Mouse (Mus musculus): ENCODE data around the gene Tmem260. TPM values are rescaled to one million over a fixed set of nuclear protein-coding genes. Genes with fewer than 3 reads are reported as not detected.
"Not testable (repeated sequence)": the region's sequence is repeated elsewhere in the genome, so short reads cannot be mapped to it uniquely, and the experiment has no call there.

The Tmem260 gene
- polyA plus RNA-seq, 1 experiment from 2014 or later = 18.2 TPM

DNA sequence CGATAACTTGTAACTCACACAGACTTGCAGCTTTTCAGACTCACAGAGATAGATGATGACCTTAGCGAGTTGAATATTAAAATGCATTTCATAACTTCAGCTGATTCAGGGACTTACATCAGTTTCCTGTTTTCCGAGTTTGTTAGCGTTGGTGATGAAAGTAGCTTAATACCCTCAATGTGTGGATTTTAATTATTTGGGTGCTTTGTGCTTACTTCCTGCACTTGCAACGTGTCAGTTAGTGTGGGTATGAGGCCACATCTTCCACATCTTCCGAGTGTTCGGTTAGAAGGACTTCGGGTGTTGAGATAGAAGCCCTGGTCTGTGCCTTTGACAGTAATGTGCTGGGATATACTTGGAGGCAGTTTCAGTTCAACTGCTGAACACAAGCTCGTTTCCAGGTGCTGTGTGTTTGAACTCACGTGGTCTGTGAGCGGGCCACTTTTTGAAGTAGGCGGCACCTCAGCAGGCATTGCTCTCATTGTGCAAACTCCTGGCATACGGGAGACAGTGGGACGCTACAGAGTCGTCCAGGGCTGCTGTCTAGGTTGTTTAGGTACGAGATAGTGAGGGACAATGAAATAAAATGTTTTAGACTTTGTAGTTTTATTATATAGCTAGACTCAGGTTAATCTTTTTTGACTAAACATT lies 11.5 kb downstream of the Tmem260 start:
- Histone ChIP-seq H3K36me3 (ENCODE audit: inconsistent target) (no peaks in the 10 kb centered on the region), H3K27ac (peak overlapping the region; percentile 70), H3K79me2 (ENCODE audit: inconsistent target) (no peaks in the 10 kb centered on the region), H3K4me3 (ENCODE audit: inconsistent target) (no peak overlapping the region)
- 61% methylated on average over 16 of the region's 16 CpGs for WGBS (ENCODE audit: missing documents)

DNA sequence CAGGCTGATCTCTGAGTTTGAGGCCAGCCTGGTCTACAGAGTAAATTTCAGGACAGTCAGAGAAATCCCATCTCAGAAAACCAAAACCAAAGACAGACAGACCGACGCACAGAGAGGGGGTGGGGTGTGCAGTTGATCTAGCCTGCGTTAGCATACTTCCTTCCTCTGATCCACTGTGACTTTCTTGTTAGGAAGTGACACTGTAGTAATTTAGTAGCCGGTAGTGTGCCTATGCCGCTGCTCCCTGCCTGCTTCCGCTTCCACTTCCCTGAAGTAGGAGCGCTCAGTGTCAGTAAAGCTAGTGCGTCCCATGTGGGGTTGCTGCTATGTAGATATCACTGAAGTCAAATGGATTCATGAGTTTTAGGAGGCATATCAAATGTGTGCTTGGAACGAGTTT lies 13.0 kb downstream of the Tmem260 start:
- H3K27ac ChIP-seq = peak overlapping the region; percentile 70
- H3K36me3 ChIP-seq (ENCODE audit: inconsistent target) = no peaks in the 10 kb centered on the region
- 68% methylated on average over 9 of the region's 9 CpGs for WGBS (ENCODE audit: missing documents)
- H3K79me2 ChIP-seq (ENCODE audit: inconsistent target) = no peaks in the 10 kb centered on the region
- H3K4me3 ChIP-seq (ENCODE audit: inconsistent target) = no peak overlapping the region

DNA sequence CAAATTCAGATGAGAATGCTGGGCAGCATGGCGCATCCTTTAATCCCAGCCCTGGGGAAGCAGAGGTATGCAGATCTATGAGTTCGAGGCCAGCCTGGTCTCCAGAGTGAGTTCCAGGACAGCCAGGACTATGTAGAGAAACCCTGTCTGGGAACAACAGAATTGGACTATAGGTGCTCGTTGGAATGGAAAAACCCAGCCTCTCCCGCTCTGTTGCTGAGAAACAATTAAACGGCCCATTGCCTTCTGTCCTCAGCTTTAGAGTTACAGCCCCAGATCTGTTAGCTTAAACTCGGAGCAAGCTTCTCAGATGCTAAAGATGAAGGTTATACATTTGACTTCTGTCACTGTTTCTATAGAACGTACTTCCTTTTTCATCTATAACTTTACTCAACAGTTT lies 22.4 kb downstream of the Tmem260 start:
- H3K4me3 ChIP-seq (ENCODE audit: inconsistent target) = no peak overlapping the region
- peaks cover 5% of the 10 kb centered on the region; the same call in 1 of the 2 replicates for H3K36me3 ChIP-seq (ENCODE audit: inconsistent target)
- 92% methylated on average over 7 of the region's 7 CpGs for WGBS (ENCODE audit: missing documents)
- no peaks in the 10 kb centered on the region for H3K79me2 ChIP-seq (ENCODE audit: inconsistent target)
- H3K27ac ChIP-seq = no peak overlapping the region

DNA sequence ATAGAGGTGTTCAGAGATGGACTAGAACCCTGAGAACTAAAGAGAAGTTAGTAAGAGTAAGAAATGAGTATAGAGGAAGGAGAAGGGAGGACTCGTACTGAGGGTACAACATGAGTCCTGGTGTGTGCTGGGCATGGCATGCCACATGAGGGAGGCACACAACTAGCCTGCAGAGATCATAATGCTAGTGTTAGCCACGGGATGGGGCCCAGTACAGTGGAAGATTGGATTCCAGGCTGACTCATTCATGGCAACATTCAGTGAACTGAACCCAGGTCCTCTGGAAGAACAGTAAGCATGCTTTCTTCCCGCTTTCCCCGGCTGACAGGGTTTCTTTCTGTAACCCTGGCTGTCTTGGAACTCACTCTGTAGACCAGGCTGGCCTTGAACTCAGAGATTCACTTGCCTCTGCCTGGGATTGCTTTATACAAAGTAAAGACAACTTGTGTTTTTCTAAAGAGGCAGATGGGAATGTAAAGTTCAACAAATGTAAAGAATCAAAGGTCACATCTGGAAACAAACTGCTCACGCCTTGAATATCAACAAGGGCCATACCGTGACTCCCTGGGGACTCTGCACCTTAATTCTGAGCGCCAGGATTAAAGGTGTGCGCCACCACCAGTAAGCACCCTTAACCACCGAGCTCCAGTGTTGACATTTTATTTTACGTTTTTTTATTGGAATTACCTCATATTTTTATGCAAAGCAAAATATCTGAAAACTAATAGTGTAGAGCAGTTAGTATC lies 25.0 kb downstream of the Tmem260 start:
- Histone ChIP-seq H3K27ac (no peak overlapping the region), H3K79me2 (ENCODE audit: inconsistent target) (no peaks in the 10 kb centered on the region), H3K36me3 (ENCODE audit: inconsistent target) (peaks cover 5% of the 10 kb centered on the region; the same call in 1 of the 2 replicates), H3K4me3 (ENCODE audit: inconsistent target) (no peak overlapping the region)
- 98% methylated on average over 10 of the region's 10 CpGs for WGBS (ENCODE audit: missing documents)

DNA sequence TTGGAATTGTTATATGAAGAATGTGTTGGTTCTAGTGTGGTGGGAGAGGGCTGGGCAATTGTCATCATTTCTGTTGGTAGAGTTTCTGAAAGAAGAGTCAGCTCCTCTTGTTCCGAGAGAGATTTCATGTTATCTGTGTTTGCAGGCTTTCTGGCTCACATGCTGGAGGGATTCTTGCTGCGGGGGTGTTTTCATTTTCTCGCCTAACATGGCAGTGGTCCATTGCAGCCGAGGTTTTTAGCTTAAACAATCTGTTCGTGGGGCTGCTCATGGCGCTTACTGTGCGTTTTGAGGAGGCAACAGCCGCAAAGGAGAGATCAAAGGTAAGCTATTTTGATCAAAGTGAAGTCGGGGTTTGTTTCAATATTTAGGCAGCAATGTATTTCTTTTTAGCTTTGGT lies 26.3 kb downstream of the Tmem260 start:
- H3K27ac ChIP-seq = no peak overlapping the region
- peaks cover 11% of the 10 kb centered on the region; the same call in 1 of the 2 replicates for H3K36me3 ChIP-seq (ENCODE audit: inconsistent target)
- WGBS (ENCODE audit: missing documents) = 97% methylated on average over 9 of the region's 9 CpGs
- H3K4me3 ChIP-seq (ENCODE audit: inconsistent target) = no peak overlapping the region
- H3K79me2 ChIP-seq (ENCODE audit: inconsistent target) = no peaks in the 10 kb centered on the region

DNA sequence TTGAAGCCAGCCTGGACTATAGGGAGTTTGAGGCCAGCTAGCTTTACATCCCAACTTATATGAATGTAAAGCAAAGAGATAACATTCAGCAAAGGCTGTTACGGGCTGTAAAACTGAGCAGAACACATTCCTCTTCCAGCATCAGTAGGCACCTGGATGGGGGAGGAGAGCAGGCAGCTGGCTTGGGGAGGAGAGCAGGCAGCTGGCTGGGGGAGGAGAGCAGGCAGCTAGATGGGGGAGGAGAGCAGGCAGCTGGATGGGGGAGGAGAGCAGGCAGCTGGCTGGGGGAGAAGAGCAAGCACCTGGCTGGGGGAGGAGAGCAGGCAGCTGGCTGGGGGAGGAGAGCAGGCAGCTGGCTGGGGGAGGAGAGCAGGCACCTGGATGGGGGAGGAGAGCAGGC lies 29.4 kb downstream of the Tmem260 start:
- no peaks in the 10 kb centered on the region for H3K79me2 ChIP-seq (ENCODE audit: inconsistent target)
- no peak overlapping the region for H3K27ac ChIP-seq
- WGBS (ENCODE audit: missing documents) = 100% methylated on average over 1 of the region's 1 CpGs
- H3K4me3 ChIP-seq (ENCODE audit: inconsistent target) = no peak overlapping the region
- peaks cover 30% of the 10 kb centered on the region for H3K36me3 ChIP-seq (ENCODE audit: inconsistent target)

DNA sequence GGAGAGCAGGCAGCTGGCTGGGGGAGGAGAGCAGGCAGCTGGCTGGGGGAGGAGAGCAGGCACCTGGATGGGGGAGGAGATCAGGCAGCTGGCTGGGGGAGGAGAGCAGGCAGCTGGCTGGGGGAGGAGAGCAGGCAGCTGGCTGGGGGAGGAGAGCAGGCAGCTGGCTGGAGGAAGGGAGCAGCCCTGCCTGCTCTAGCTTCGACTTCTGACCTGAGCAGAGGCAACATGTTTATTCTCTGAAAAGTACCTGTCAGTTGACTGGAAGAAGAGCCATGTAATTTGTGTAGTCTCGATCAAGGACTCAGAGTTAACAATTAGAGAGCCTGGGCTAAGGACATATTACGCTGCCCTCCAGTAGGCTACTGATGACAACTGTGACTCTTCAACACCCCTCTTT lies 29.9 kb downstream of the Tmem260 start:
- 97% methylated on average over 3 of the region's 3 CpGs for WGBS (ENCODE audit: missing documents)
- not testable (repeated sequence) for H3K27ac ChIP-seq; H3K4me3 ChIP-seq (ENCODE audit: inconsistent target); H3K79me2 ChIP-seq (ENCODE audit: inconsistent target)
- H3K36me3 ChIP-seq (ENCODE audit: inconsistent target) = peaks cover 30% of the 10 kb centered on the region

DNA sequence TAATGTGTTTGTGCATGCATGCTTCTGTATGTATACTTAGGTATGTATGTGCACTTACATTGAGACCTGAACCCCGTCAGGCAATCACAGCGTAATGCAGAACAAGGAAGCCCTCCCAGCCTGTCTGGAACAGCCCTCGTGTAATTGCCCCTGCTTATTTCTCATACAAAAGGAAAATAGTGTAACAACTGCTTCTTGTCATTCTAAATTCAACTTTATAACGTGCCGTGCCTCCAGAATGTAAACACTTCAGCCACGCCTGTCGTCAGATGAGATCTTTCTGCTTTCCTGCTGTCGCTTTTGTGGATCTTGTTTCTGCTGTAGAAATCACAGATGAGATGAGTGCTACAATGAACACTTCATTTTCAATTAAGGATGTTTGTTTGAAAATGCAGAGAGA lies 30.4 kb downstream of the Tmem260 start:
- WGBS (ENCODE audit: missing documents) = 95% methylated on average over 8 of the region's 8 CpGs

DNA sequence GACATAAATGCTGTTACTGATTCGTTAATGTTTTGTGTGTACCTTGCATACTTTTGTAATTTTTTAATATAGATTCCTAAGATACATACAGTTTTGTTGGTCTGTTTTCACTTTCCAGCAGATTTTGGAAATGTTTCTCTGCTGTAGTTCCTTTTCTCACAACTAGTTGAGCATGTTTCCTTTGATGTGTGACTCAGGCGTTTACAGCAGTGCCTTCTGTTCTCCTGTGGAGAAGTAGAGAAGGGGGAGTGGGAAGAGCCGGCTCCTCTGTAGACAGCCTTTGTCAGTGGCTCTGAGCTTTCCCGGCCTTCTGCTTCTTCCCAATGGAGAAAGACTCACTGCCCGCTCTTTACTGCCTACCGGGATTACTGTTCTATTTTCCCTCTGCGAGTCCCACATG lies 35.7 kb downstream of the Tmem260 start:
- WGBS (ENCODE audit: missing documents) = 82% methylated on average over 7 of the region's 7 CpGs
- H3K79me2 ChIP-seq (ENCODE audit: inconsistent target) = no peaks in the 10 kb centered on the region
- H3K27ac ChIP-seq = no peak overlapping the region
- H3K36me3 ChIP-seq (ENCODE audit: inconsistent target) = peaks cover 36% of the 10 kb centered on the region
- H3K4me3 ChIP-seq (ENCODE audit: inconsistent target) = no peak overlapping the region

More for the DNA sequence above, 30.4 kb downstream of the Tmem260 start:
- H3K4me3 ChIP-seq (ENCODE audit: inconsistent target) = no peak overlapping the region
- no peaks in the 10 kb centered on the region for H3K79me2 ChIP-seq (ENCODE audit: inconsistent target)
- peaks cover 30% of the 10 kb centered on the region for H3K36me3 ChIP-seq (ENCODE audit: inconsistent target)
- no peak overlapping the region for H3K27ac ChIP-seq

DNA sequence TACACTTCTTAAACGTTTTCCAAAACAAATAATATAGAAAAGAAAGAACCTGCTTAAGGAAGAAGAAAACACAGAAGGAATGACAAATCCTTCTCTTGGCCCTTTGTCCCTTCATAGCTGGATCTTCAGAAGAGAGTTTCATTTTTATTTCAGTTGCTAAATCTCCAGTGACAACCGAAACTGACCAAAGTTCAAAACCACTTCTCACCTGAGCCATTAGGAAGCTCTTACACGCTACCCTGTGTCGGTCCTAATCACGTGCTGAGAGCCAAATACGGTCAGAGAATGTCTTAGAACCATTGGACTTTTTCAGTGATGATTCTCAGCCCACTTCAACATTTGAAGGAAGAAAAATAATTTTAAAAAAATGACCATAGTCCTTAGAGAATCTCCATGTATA lies 36.8 kb downstream of the Tmem260 start:
- no peak overlapping the region for H3K27ac ChIP-seq
- no peaks in the 10 kb centered on the region for H3K79me2 ChIP-seq (ENCODE audit: inconsistent target)
- no peak overlapping the region for H3K4me3 ChIP-seq (ENCODE audit: inconsistent target)
- peaks cover 28% of the 10 kb centered on the region for H3K36me3 ChIP-seq (ENCODE audit: inconsistent target)
- WGBS (ENCODE audit: missing documents) = 92% methylated on average over 6 of the region's 6 CpGs

DNA sequence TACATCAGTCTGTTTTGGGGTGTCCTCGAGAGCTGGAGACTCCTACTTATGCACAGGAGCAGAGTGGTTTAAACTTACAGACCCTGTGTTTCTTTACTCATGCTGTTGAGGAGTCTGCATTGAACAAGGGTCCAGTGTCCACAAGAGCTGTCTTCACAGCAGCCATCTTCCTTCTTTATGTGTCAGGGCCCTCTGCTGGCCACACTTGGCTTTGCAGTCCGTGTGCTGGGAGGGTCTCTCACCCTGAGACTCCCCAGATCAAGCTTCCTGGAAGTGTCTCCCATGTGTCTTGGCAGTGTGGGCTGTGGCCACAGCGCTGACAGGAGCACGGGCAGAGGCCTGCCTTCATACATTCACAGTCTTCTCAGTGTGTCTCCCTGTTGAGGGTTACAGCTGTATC lies 48.0 kb downstream of the Tmem260 start:
- peaks cover 16% of the 10 kb centered on the region for H3K36me3 ChIP-seq (ENCODE audit: inconsistent target)
- WGBS (ENCODE audit: missing documents) = 65% methylated on average over 4 of the region's 4 CpGs
- no peak overlapping the region for H3K4me3 ChIP-seq (ENCODE audit: inconsistent target)
- no peak overlapping the region for H3K27ac ChIP-seq
- no peaks in the 10 kb centered on the region for H3K79me2 ChIP-seq (ENCODE audit: inconsistent target)

DNA sequence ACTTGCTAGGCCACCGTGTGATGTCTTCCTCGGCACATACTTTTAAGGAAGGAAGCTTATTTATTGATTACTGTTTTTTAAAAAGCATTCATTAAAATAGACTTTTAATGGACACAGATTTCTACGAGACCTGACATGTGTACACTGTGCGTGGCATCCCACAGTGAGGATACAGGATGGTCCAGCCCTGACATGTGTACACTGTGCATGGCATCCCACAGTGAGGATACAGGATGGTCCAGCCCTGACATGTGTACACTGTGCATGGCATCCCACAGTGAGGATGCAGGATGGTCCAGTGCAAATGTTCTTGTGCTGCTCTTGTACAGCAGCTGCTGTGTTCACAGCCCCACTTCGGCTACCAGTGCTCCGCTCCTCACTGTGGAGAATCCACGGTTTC lies 56.6 kb downstream of the Tmem260 start:
- H3K27ac ChIP-seq = no peak overlapping the region
- H3K36me3 ChIP-seq (ENCODE audit: inconsistent target) = peaks cover 8% of the 10 kb centered on the region; the same call in 1 of the 2 replicates
- no peaks in the 10 kb centered on the region for H3K79me2 ChIP-seq (ENCODE audit: inconsistent target)
- WGBS (ENCODE audit: missing documents) = 93% methylated on average over 7 of the region's 7 CpGs
- H3K4me3 ChIP-seq (ENCODE audit: inconsistent target) = no peak overlapping the region

DNA sequence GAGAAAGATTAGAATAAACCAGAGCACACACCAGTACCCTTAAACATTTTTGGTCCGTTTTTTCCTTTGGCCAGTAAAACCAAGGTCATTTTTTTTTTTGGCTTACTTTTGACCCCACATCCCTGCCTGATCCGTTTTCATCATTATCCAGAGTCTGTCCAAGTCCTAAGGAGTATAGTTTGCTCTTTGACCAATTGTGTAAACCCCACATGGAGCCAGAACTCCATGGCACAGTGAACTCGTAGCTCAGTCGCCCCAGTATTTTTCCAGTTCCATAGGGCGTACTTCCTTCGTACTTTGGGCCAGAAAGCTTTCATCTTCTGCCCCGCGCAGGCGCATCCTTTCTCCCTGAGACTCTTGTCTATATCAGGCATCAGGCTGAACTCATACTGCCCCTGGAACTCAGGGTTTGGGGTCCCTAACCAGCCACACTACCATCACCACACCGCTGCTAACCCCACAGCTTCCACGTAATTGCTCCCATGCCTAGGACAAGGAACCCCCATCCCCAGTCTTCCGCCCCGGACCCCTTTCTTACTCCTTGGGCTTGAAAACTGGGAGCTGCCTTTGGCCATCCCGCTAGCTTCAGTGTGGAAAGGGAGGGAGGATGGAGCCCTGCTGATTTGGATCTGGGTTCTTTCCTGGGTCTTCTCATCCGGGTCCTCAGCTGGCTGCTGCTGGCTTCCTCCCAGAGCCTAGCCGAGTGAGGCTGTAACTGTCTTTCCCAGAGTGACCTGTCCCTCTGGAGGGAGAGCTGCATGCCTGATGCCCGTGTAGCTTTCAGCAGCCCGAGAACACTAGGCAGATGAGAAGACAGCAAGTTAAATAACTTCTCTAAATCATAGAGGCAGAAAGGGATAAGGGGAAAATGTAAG lies 58.0 kb downstream of the Tmem260 start:
- no peaks in the 10 kb centered on the region for H3K79me2 ChIP-seq (ENCODE audit: inconsistent target)
- peaks cover 8% of the 10 kb centered on the region; the same call in 1 of the 2 replicates for H3K36me3 ChIP-seq (ENCODE audit: inconsistent target)
- H3K27ac ChIP-seq = no peak overlapping the region
- 94% methylated on average over 18 of the region's 18 CpGs for WGBS (ENCODE audit: missing documents)
- no peak overlapping the region for H3K4me3 ChIP-seq (ENCODE audit: inconsistent target)

DNA sequence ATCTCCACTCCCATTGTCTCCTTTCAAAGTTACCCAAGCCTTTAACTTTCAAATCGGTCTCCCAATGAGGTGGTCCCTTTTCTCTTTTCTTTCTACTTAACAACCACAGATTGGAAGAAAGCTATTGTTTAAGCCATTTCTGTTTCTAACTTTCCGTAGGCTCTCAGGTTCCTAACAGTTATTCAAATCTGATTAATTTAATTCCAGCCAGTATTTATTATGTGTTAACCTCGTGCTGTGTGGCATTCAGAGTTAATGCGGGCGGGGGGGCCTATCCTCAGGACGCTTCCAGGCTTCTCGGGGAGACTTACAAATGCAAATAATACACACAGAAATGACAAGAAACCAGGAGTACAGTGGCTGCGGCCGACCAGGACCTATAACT lies 58.6 kb downstream of the Tmem260 start:
- Histone ChIP-seq H3K27ac (no peak overlapping the region), H3K36me3 (ENCODE audit: inconsistent target) (peaks cover 10% of the 10 kb centered on the region; the same call in 1 of the 2 replicates), H3K4me3 (ENCODE audit: inconsistent target) (no peak overlapping the region), H3K79me2 (ENCODE audit: inconsistent target) (no peaks in the 10 kb centered on the region)
- WGBS (ENCODE audit: missing documents) = 90% methylated on average over 8 of the region's 9 CpGs

DNA sequence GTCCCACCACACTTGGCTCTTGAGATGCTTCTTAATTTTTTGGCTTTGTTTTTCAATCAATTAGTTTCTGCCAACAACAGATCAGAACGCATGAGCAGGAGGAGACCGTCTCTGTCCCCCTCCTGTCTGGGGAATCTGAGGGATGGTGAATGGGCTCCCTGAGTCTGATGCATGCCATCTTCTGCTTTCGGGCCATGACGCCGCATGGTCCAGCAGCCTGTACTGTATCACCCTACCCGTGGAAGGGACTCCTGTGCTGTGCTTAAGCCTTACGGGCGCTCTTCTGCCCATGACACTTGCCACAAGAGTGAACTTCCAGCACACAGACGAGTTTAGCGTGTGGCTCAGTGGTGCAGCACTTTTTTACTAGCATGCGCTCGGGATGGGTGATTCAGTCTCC lies 59.7 kb downstream of the Tmem260 start:
- Histone ChIP-seq H3K79me2 (ENCODE audit: inconsistent target) (no peaks in the 10 kb centered on the region), H3K4me3 (ENCODE audit: inconsistent target) (no peak overlapping the region)
- WGBS (ENCODE audit: missing documents) = 92% methylated on average over 12 of the region's 12 CpGs

More for the DNA sequence above, 59.7 kb downstream of the Tmem260 start:
- Histone ChIP-seq H3K36me3 (ENCODE audit: inconsistent target) (peaks cover 16% of the 10 kb centered on the region; the same call in 1 of the 2 replicates), H3K27ac (no peak overlapping the region)

Measured in macrophage (primary cell).